Mouse (Mus musculus) hematopoietic stem cell, adult 5-6 weeks (primary cell): ENCODE results near the gene A830031A19Rik. TPM values are rescaled to one million over a fixed set of nuclear protein-coding genes. Genes with fewer than 3 reads are reported as not detected.

Experiments
- ATAC-seq, 2 experiments: fragments of 125-278 bp in 1 of 2; replicated peaks in 1 of 2; 2 replicates each; pipeline ENCODE4 v1.8.0; 2016 to 2017; ENCODE audit warnings: inconsistent platforms in 2 of 2, mild to moderate bottlenecking in 2 of 2, moderate number of reproducible peaks in 2 of 2, low read depth in 1 of 2, moderate TSS enrichment in 1 of 2; ENCODE audit not compliant: low FRiP score in 2 of 2, poor library complexity in 2 of 2, severe bottlenecking in 2 of 2, insufficient read depth in 1 of 2, low TSS enrichment in 1 of 2
- total RNA-seq: library from RNA; stranded (forward); fragments of 172-1452, 232-1000 nt; gene quantifications from 2 replicates; pipeline ENCODE4 v1.2.3, GENCODE M21; 2017

A830031A19Rik gene
- not detected in 2 replicates for total RNA-seq

GRCm38 (mm10) chr11:24074634-24075104 is at the start of gene A830031A19Rik:
Gene A830031A19Rik (minus strand): TSS chr11:24075054.
- no peak for ATAC-seq

GRCm38 (mm10) chr11:24123991-24124390 is 49.1 kb upstream of the A830031A19Rik start:
- ATAC-seq, result no peak

- no peak for ATAC-seq
Observed at GRCm38 (mm10) chr11:24122899-24123298, 48.0 kb upstream of the A830031A19Rik start.

GRCm38 (mm10) chr11:24121136-24121535 is 46.3 kb upstream of the A830031A19Rik start:
- no peak for ATAC-seq

- ATAC-seq, result no peak
Observed at GRCm38 (mm10) chr11:24116582-24117318, 41.9 kb upstream of the A830031A19Rik start.

- ATAC-seq, result no peak
Observed at GRCm38 (mm10) chr11:24116041-24116440, 41.2 kb upstream of the A830031A19Rik start.

GRCm38 (mm10) chr11:24115017-24115752 is 40.3 kb upstream of the A830031A19Rik start:
- no peak for ATAC-seq

- ATAC-seq, result peak; percentile 81 to 82
Observed at GRCm38 (mm10) chr11:24111720-24112119, 36.9 kb upstream of the A830031A19Rik start.

- no peak for ATAC-seq
Observed at GRCm38 (mm10) chr11:24110113-24110512, 35.3 kb upstream of the A830031A19Rik start.

- ATAC-seq, result no peak
Observed at GRCm38 (mm10) chr11:24109388-24109787, 34.5 kb upstream of the A830031A19Rik start.

- ATAC-seq, result no peak
Observed at GRCm38 (mm10) chr11:24108974-24109373, 34.1 kb upstream of the A830031A19Rik start.

- ATAC-seq, result no peak
Observed at GRCm38 (mm10) chr11:24107414-24107813, 32.6 kb upstream of the A830031A19Rik start.

- ATAC-seq, result no peak
Observed at GRCm38 (mm10) chr11:24103128-24103742, 28.4 kb upstream of the A830031A19Rik start.

- no peak for ATAC-seq
Observed at GRCm38 (mm10) chr11:24102372-24102771, 27.5 kb upstream of the A830031A19Rik start.

- ATAC-seq, result no peak
Observed at GRCm38 (mm10) chr11:24101625-24102024, 26.8 kb upstream of the A830031A19Rik start.

GRCm38 (mm10) chr11:24100449-24101070 is 25.7 kb upstream of the A830031A19Rik start:
- ATAC-seq, result peak in 1 of 2 experiments; percentile 19; a peak in 1 of 4 replicates

GRCm38 (mm10) chr11:24099886-24100293 is 25.0 kb upstream of the A830031A19Rik start:
- ATAC-seq, result no peak
